ENCODE assay signal across 10 mouse cellular contexts in genomic region chr15:93084967-93085617, GRCm38 (mm10).
DNase-seq lines count a peak whose midpoint lies in the region.
"Had no signal": no experiment of that assay in that cellular context is flagged by ENCODE, and none has a peak within 500 bp of the region (broad histone marks: within the 10 kb centered on the region; RNA-seq: fewer than 3 reads in every experiment).

No protein-coding gene starts in this region.

- no peaks in the 10 kb centered on the region for H3K9me3 ChIP-seq in limb, embryonic 10.5 days (replicated peaks)
- H3K9me3 ChIP-seq: heart, embryonic 13.5 days had no signal

- H3K27ac ChIP-seq in limb, embryonic 10.5 days, result peak overlapping the region; percentile 63
- H3K27ac ChIP-seq: heart, embryonic 13.5 days had no signal

- H3K4me3 ChIP-seq in limb, embryonic 10.5 days, result no peak overlapping the region
- H3K4me3 ChIP-seq: heart, embryonic 13.5 days had no signal

- peak; percentile 28 for DNase-seq in layer of hippocampus, adult 11-12 months (ENCODE audit: low spot score)
- no peak for DNase-seq in layer of hippocampus, adult 9-10 months (ENCODE audit: low spot score)
- peak; percentile 57 for DNase-seq in forelimb bud, embryonic 11.5 days (ENCODE audit: low read depth, low spot score)
- peak; percentile 37 for DNase-seq in limb, embryonic 10.5 days (ENCODE audit: low spot score)
- peak; percentile 32 for DNase-seq in right cerebral cortex, postnatal 14 days
- DNase-seq in adipocyte (ENCODE audit: low spot score), result no peak
- no peak for DNase-seq in heart, adult 9 months (ENCODE audit: low spot score in 2 of 2)
- no peak for DNase-seq in gastrocnemius, adult 18-20 months (ENCODE audit: low spot score)
- DNase-seq: adrenal gland, adult 2 months had no signal

- H3K27me3 ChIP-seq in limb, embryonic 10.5 days (ENCODE audit: low read depth, poor library complexity, severe bottlenecking), result no peaks in the 10 kb centered on the region
- H3K27me3 ChIP-seq: heart, embryonic 13.5 days had no signal

- H3K36me3 ChIP-seq in limb, embryonic 10.5 days, result no peaks in the 10 kb centered on the region
- H3K36me3 ChIP-seq: heart, embryonic 13.5 days had no signal

- peaks cover 12% of the 10 kb centered on the region for H3K4me1 ChIP-seq in limb, embryonic 10.5 days

- WGBS in limb, embryonic 10.5 days, result 59% methylated on average over 14 of the region's 14 CpGs

Comparison
In these comparisons a context has a peak if more than half of its experiments do, and no peak if none do; other contexts are left out.
1. DNase-seq: peak in layer of hippocampus, adult 11-12 months (single experiment), forelimb bud, embryonic 11.5 days (single experiment), limb, embryonic 10.5 days (single experiment) and right cerebral cortex, postnatal 14 days (single experiment); none in layer of hippocampus, adult 9-10 months (single experiment), adipocyte (single experiment), heart, adult 9 months (0 of 2) and gastrocnemius, adult 18-20 months (single experiment).